7 mouse cellular contexts compared by ENCODE assay signal in genomic region chr2:60418075-60418474, GRCm38 (mm10). TPM values are rescaled to one million over a fixed set of nuclear protein-coding genes. Genes with fewer than 3 reads are reported as not detected.
DNase-seq lines count a peak whose midpoint lies in the region; TF ChIP-seq lines count a peak whose summit lies in the region.

No protein-coding gene starts in this region.

- intact Hi-C loops in gastrocnemius, adult 2 months (cut with DNase I): loop anchor here (10.0 kb wide), 1 partner anchor 673 kb away; no protein-coding TSS in a partner anchor

- no peak overlapping the region for H3K4me3 ChIP-seq in gastrocnemius, adult 2 months

- DNase-seq in adipocyte (ENCODE audit: low spot score): peak; percentile 92
- peak; percentile 53 to 67 for DNase-seq in cerebellum, postnatal 36 days
- DNase-seq in gastrocnemius, adult 2 months: peak; percentile 52
- peak; percentile 83 for DNase-seq in induced T-regulatory cell, adult 2 months (ENCODE audit: low read depth)
- DNase-seq in left cerebral cortex, adult 9 months (ENCODE audit: low spot score in 2 of 2): peak; percentile 6 to 73
- peak; percentile 80 for DNase-seq in mesoderm, embryonic 11.5 days (ENCODE audit: low read depth, low spot score)
- peak; percentile 69 for DNase-seq in right cerebral cortex, postnatal 4 days

- no peak overlapping the region for H3K27ac ChIP-seq in gastrocnemius, adult 2 months

- TF ChIP-seq CTCF in gastrocnemius, adult 2 months (IDR thresholded peaks at IDR 0.05): peak; percentile 87

RNA-seq across cellular contexts. Expression of gene Ly75, which starts 35.0 kb away (rescaled TPM):
- under 1 TPM; 0.03 to 0.05 TPM for total RNA-seq in gastrocnemius, adult 2 months (2021)

Comparison
In these comparisons a context has a peak if more than half of its experiments do, and no peak if none do; other contexts are left out.
1. DNase-seq: peak in every context shown above with its lines; median percentile 92 in adipocyte; 83 in induced T-regulatory cell, adult 2 months; 80 in mesoderm, embryonic 11.5 days; 69 in right cerebral cortex, postnatal 4 days; 60 in cerebellum, postnatal 36 days; 52 in gastrocnemius, adult 2 months; 40 in left cerebral cortex, adult 9 months.